Mouse (Mus musculus) cerebellum, postnatal 14 days (tissue): Measurements from ENCODE around the gene Itgb7.

Experiments
- DNase-seq, 2 experiments: peaks; one replicate each; pipeline ENCODE4 v3.0.0; 2021; ENCODE audit warnings: mixed read lengths in 2 of 2

Itgb7 gene

GRCm38 (mm10) chr15:102231748-102232147, at the start of gene Itgb7:
TSS of gene Itgb7 (minus strand) at chr15:102231944.
- DNase-seq, result no peak

- peak in 1 of 2 experiments; percentile 17 for DNase-seq
Measured at GRCm38 (mm10) chr15:102280623-102281022, 48.9 kb upstream of the Itgb7 start.

GRCm38 (mm10) chr15:102279783-102280520, 48.2 kb upstream of the Itgb7 start:
- DNase-seq, result peak; percentile 26 to 35

- DNase-seq, result peak; percentile 96
Measured at GRCm38 (mm10) chr15:102279092-102279782, 47.5 kb upstream of the Itgb7 start, which contains the start of gene Mfsd5. TSS of gene Mfsd5 (plus strand) at chr15:102279454.

- DNase-seq, result no peak
Measured at GRCm38 (mm10) chr15:102278726-102279091, 47.0 kb upstream of the Itgb7 start.

- DNase-seq, result no peak
Measured at GRCm38 (mm10) chr15:102273982-102274716, 42.4 kb upstream of the Itgb7 start.

- no peak for DNase-seq
Measured at GRCm38 (mm10) chr15:102271441-102271840, 39.7 kb upstream of the Itgb7 start.

- no peak for DNase-seq
Measured at GRCm38 (mm10) chr15:102270274-102270960, 38.7 kb upstream of the Itgb7 start, which contains the start of gene Gm9918. TSS of gene Gm9918 (plus strand) at chr15:102270563.

GRCm38 (mm10) chr15:102265548-102265947, 33.8 kb upstream of the Itgb7 start:
- no peak for DNase-seq

- no peak for DNase-seq
Measured at GRCm38 (mm10) chr15:102263037-102263436, 31.3 kb upstream of the Itgb7 start.

GRCm38 (mm10) chr15:102262582-102262981, 30.8 kb upstream of the Itgb7 start:
- no peak for DNase-seq

- no peak for DNase-seq
Measured at GRCm38 (mm10) chr15:102258581-102259253, 27.0 kb upstream of the Itgb7 start.

GRCm38 (mm10) chr15:102258076-102258470, 26.3 kb upstream of the Itgb7 start:
- DNase-seq, result no peak

GRCm38 (mm10) chr15:102257202-102258075, 25.7 kb upstream of the Itgb7 start, which contains the start of gene Rarg:
TSS of gene Rarg (minus strand) at chr15:102257517.
- DNase-seq, result peak; percentile 53 to 57

- DNase-seq, result no peak
Measured at GRCm38 (mm10) chr15:102256431-102257201, 24.9 kb upstream of the Itgb7 start.

- DNase-seq, result no peak
Measured at GRCm38 (mm10) chr15:102255547-102256255, 24.0 kb upstream of the Itgb7 start.

GRCm38 (mm10) chr15:102250521-102250920, 18.8 kb upstream of the Itgb7 start:
- no peak for DNase-seq

- no peak for DNase-seq
Measured at GRCm38 (mm10) chr15:102249967-102250366, 18.2 kb upstream of the Itgb7 start.

GRCm38 (mm10) chr15:102249251-102249691, 17.5 kb upstream of the Itgb7 start:
- no peak for DNase-seq

GRCm38 (mm10) chr15:102248812-102249191, 17.1 kb upstream of the Itgb7 start:
- no peak for DNase-seq
